Mouse (Mus musculus) ES-E14 (cell line): ENCODE data around the gene Cfap44.

Experiments
- CHD2 ChIP-seq: IDR thresholded peaks from 2 replicates; pipeline ENCODE4 v1.6.1; 2014; ENCODE audit warnings: mild to moderate bottlenecking, low read depth, low read length, inconsistent platforms
- HCFC1 ChIP-seq: IDR thresholded peaks from 2 replicates; pipeline ENCODE4 v1.6.1; 2012; ENCODE audit warnings: low read length, inconsistent platforms, borderline replicate concordance; ENCODE audit not compliant: insufficient read depth
- ZC3H11A ChIP-seq: IDR thresholded peaks from 2 replicates; pipeline ENCODE4 v1.6.1; 2012; ENCODE audit warnings: low read depth, mild to moderate bottlenecking, inconsistent platforms, low read length, borderline replicate concordance

- TF ChIP-seq ZC3H11A (no peak), CHD2 (no peak), HCFC1 (no peak)
These were observed 99.3 kb downstream of the Cfap44 start for GRCm38 (mm10) chr16:44493868-44494267.
